Mouse (Mus musculus): ENCODE results near the gene D330045A20Rik.
A peak's percentile ranks its signal among the peaks of the same experiment; 100 is the strongest.
"Not testable (repeated sequence)": the region's sequence is repeated elsewhere in the genome, so short reads cannot be mapped to it uniquely, and the experiment has no call there.

Gene D330045A20Rik

GRCm38 (mm10) chrX:139578649-139579278 lies 98.6 kb downstream of the D330045A20Rik start:
- no peak for DNase-seq (ENCODE audit: low read depth, low spot score)

DNA sequence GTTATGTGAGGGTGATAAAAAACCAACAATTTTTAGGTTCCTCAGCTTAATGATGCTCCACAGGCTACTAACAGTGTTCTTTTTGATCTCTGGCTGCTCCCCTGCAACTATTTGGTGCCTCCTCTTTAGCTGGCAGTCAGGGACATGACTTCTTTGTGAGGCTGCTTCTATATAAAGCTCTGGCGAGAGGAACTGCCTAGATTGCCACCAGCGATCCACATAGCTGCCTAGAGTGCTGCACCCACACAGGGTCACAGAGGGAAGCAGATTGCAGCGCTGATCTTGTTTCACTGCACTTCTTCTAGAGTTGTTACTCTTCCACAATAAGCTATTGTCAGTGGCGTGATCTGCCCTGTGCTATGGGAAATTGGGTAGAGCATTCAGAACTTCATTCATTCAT lies 103.4 kb downstream of the D330045A20Rik start:
- peak; percentile 2 for DNase-seq (ENCODE audit: low read depth, low spot score)

DNA sequence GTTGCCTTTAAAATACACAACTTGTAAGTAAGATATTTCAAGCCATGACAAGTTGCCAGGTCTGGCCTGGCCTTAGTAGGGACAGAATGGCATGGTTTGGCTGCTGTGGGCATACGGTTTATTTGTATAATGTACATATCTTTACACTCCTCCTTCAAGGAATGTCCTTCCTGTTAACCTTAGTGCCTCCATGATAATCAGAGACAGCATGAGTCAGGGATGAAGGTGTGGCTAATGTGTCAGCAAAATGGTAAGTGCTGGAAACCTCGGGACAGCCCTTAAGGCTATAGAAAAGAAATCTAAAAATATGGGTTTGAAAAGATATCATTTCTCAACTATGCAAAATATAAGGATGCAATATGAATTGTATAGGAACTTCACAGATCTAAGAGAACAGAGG lies 106.5 kb downstream of the D330045A20Rik start:
- not testable (repeated sequence) for DNase-seq (ENCODE audit: low read depth, low spot score)

DNA sequence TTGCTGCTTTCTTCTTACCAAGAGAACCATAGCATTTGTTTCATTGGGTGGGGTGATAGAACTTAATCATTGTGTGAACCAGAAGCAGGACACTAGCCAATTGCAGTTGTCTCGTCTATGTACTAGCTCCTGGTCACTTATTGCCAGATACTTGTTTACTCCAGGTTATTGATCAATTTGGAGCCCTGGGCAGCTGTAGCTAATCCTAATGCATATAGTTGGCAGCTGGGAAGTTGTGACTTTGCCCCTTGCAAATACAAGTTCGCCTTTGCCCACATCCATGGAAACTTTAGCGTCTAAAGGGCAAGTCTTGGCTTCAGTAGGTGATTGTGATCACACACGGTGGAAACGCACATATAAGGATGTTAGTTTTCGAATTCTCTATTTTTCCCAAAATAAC lies 116.2 kb downstream of the D330045A20Rik start:
- DNase-seq (ENCODE audit: low read depth, low spot score): no peak
